Mouse (Mus musculus): Measurements from ENCODE around the gene Prmt7.

The Prmt7 gene

DNA sequence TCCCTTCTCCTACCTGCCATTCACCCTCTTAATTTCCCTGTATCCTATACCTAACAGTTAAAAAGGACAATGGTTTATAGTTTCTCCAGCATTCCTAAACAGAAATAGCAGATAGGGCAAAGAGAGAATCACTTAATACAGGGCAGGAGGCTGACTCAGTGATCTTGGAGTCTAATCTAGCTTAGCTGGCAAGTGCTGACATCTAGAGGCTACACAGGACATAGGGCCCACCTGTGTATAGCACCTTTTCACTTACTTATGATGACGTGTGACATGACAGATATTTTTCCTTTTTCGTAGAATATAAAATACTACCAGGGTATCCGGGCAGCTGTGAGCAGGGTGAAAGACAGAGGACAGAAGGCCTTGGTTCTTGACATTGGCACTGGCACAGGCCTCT, 8.9 kb downstream of the Prmt7 start:
- DNase-seq (ENCODE audit: low spot score) = no peak

DNA sequence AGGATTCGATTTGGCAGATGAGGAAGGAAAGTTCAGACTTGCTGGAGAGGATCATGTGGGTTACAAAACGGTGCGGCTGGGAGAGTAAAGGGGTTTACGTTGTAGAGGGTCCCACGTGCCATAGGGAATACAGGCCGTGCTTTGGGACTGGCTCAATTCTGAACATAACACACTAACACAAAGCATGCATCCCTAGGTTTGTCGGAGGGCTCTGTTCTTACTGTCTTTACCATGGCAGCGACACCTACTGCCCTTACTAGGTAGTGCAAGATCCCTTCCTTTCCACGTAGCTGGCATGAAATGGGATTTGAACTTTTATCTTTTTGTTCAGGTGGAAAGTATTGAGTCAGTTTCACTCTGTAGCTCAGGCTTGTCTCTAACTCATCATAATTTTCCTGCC, 15.9 kb downstream of the Prmt7 start:
- peak; percentile 81 for DNase-seq (ENCODE audit: low spot score)

DNA sequence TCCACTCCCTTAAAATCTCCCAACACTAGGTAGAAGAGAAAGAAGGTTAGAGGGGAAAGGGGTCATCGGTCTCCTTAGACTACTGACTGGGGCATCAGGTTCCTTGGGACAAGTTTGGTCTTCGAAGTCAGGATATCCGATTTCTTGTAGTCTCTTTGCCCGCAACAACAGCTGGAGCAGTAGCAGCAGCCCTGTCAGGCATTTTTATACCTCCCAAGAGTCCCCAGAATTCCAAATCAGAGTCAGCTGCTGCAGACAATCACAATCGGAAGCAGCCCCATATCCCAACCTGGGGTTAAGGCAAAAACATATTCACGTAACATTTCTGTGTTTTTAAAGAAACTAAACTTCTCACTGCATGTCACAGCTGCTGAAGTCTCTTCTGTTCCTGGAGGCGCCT, 20.8 kb downstream of the Prmt7 start:
- no peak for DNase-seq (ENCODE audit: low spot score)

DNA sequence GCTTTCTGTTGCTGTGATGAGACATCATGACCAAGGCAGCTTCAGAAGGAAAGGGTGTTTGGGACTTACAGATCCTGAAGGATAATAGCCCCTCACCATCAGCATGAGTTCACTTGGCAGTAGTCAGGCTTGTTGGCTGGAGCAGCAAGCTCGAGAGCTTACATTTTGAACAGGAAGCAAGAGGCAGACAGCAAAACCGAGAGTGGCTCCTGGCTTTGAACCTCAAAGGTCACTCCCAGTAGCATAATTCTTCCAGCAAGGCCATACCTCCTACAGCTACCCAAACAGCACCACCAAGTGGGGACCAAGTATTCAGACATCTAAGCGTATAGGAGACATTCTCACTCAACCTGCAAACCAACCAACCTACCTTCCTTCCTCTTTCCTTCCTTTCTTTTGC, 22.0 kb downstream of the Prmt7 start:
- DNase-seq (ENCODE audit: low spot score) = no peak

DNA sequence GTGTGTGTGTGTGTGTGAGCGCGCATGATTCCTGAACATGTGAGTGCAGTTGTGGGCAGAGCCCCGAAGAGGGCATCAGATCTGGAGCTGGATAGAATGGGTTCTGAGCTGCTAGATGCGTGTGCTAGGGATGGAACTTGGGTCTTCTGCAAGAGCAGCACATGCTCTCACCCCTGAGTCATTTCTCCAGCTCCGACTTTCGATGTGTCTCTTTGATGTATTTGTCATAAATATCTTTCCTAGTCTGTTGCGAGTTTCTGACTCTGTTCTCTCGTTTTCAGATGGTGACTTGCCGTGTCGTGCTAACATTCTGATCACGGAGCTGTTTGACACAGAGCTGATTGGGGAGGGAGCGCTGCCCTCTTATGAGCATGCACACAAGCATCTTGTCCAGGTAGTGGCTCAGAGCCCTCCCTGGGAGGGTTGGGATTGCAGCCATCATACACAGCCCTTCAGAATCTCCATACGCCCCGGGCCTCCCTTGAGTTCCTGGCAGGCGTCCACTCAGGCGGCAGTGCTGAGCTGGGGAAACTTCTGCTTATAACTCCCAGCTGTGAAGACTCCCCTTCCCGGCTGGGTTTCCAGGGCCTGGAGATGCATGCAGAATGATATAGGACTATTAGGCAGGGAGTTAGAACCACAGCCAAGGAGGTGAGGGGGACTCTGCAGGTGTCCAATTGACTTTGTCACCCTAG, 24.0 kb downstream of the Prmt7 start:
- no peak for DNase-seq (ENCODE audit: low spot score)

DNA sequence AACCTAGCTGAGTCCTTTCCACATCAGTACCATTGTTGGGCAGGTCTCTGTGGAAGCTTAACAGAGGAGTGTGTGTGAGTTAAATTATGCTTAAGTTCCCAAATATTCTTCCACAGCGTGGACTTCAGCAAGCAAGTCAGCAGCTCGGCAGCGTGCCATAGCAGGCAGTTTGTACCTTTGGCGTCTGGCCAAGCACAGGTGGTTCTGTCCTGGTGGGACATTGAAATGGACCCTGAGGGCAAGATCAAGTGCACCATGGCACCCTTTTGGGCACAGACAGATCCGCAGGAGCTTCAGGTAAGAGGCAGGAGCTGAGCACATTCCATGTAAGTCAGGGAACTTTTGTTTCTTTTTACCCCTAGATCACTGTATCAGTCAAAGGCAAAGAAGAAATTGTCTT, 26.4 kb downstream of the Prmt7 start:
- DNase-seq (ENCODE audit: low spot score) = no peak

DNA sequence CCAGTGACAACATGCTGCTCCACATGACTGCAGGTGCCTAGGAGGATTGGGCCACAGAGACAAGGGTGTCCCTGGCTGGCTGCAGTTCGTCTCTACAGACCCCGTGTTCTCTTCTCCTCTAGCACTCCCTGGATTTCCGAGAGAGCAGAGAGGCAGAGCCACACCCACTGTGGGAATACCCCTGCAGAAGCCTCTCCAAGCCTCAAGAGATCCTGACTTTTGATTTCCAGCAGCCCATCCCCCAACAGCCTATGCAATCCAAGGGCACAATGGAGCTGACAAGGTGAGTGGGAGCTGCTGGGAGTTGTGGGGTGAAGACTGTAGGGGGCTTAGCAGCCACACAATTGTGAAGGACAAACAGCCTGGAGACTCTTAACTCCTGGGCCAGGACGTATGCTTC, 39.5 kb downstream of the Prmt7 start:
- no peak for DNase-seq (ENCODE audit: low spot score)

DNA sequence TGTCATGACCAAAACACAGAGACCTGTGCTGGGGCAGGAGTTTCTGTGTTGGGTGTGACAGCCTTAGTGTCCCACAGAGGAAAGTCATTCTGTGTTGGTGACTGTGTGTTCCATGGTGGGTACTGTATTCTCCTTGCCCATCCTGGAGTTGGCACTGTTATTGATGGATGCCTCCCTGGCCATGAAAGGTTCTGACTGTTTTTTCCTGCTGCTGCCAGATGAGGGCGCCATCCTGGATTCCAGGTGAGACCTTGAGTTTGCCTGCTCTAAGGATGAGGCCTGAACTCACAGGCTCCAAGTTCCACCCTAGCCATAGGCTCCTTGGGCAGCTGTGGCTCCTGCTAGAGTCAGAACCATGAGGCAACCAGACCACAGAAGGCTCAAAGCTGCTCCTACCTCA, 47.4 kb downstream of the Prmt7 start:
- DNase-seq (ENCODE audit: low spot score) = peak; percentile 14

DNA sequence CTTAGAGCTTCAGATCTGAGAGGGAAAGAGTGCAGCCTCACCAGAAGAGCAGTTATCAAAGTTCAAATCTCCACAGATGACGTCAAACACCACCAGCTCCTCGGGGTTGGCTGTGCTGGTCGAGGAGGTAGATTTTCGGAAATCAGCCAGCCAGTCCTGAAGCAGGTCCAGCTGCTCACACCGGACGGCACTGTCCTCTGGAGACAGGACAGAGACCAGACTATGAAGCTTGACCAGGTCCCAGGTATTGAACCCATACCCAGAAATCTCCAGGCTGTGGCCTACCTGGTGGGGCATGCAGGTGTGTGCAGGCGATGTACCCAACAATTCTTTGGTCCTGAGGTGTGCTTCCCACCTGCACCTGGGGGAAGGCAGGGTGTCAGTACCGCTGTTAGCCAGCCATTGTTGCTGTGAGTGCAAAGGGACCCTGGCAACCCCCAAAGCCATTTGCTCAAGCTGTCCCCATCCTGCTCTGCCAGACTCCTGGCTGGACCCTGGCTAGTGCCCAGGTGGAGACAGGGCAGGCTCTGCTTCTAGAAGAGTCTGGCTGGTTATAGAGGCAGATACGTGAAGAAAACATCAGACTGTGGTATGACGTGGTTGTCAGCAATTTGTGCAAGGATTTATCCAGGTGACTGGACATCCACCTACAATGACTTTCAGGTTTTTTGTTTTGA, 49.0 kb downstream of the Prmt7 start:
- no peak for DNase-seq (ENCODE audit: low spot score)

DNA sequence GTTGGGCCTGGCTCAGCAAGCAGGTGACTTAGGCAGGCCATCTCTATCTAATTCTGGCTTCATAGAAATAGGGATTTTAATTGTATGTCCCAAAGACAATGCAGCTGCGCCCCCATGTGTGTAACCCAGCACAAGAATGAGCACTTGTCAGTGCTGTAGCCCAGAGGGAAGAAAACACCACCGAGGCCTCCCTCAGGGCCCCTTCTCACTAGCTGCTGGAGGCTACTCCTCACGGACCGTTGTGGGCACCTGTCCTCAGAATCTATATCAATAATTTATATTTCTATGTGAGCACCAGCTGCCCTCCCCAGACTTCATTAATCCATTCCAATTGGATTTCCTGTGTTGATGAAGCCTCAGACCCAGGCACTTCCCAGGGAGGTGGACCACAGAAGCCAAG, 50.2 kb downstream of the Prmt7 start:
- DNase-seq (ENCODE audit: low spot score) = no peak

DNA sequence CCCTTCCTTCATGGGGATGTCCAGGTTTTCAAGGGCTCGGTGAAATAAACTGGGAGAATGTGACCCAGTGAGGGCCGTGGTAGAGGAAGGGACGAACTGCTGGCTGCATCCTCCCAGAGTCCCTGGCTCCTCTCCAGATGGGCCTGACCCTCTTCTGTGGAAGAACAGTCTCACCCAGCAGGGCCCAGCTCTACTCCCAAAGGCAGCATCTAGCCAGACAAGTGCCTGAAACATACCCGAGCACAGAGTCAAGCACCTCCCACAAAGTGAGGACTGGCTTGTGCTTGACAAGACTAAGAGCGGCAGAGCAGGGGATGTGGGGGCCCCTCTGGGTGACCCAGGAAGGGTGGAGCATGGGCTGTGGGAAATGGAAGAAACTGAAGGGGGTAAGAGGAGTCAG, 51.6 kb downstream of the Prmt7 start:
- DNase-seq (ENCODE audit: low spot score) = no peak

DNA sequence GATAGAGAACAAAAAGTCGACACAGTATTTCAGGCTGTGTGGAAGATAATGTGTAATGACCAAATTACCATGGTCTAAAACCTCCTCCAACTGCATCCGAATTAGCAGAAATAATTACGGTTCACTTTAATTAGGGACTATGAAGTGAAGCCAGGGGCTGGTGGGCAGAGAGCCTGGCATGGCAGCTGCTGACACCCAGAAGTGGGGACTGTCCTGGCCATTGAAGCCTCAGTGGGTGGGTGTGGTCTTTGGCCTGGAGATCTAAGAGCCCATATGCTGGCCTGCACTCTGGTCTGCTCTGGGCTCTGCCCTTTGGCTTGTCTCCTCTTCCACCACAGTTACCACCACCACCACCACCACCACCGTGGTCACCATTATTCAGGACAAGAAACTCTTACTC, 53.2 kb downstream of the Prmt7 start:
- DNase-seq (ENCODE audit: low spot score) = no peak

DNA sequence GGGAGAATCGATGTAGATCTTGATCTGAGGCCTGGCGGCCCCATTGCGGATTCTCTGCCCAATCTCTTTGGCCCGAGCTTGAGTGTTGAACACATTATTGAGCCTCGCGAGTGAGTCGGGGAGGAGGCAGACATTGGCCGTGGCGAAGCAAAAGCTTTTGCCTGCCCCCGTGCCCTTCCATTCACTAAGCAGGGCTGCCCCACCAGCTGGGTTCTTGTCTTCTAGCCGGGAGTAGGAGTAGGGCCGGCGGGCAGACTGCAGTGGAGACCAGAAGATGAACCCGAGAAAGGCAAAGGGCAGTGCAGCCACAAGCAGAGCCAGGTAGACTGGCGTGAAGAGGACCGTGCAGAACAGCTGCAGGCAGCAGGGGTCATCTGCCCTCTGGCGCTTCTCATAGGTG, 54.7 kb downstream of the Prmt7 start:
- DNase-seq (ENCODE audit: low spot score) = no peak

DNA sequence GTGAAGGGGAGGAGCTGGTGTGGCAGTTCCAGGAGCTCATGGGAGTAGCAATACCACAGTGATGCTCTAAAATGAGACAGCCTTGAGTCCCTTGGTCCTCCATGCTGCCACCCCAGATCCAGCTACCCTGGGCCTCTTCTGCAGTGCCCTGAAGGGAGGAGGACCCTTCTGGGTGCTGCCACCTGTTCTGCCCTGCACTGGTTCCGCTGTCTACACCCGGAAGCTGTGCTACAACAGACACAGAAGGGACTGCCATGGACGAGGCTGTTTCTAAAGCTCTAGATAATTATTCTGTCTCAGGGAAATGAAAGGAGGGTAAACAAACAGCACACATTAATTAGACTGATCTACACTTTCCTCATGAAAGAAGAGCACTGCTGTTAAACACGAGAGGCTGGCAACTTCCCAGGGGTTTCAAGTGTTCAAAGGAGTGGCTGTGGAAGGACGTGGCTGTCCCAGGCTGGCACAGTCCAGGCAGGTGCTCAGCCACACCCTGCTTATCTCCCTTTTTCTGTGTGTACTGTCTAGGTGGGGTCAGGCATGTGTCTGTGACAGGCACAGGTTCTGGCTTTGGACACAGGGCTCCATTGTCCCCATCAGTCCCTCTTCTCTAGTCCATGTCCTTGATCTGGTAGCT, 58.1 kb downstream of the Prmt7 start:
- DNase-seq (ENCODE audit: low spot score) = no peak

DNA sequence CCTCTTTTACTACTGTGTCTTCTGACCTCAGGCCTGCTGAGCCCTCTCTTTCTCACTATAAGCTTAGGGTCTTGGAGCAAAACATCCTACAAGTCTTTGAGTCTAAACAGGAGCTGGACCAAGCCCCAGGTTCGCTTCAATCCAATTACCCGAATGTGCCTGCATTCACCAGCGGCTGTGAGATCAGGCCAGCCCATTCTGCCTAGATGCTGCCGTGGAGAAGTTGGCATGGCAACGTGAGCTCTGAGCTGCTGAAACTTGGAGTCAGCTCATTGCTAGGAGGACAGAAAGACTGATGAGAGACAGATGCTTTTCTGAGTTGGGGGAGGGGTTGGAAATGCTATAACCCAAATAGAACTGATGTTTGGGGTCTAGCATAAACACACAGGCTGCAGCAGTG, 60.1 kb downstream of the Prmt7 start:
- DNase-seq (ENCODE audit: low spot score) = peak; percentile 84

DNA sequence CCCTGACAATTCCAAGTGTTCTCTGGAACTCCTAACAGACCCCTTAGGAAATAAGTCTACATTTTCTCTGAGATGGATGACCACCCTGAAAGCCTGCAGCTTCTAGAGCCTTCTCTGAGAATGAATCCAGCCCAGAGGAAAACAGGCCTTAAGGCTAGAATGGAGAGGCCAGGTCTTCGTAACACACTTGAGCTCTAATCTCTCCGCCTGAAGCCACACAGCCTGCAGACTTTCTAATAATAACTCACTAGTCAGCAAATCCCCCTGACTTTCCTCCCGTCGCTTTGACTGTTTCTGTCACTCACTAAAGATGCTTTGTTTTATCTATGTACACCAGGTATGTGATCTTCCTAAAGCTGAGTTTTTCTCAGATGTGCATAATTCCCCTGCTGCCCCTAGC, 60.6 kb downstream of the Prmt7 start:
- DNase-seq (ENCODE audit: low spot score) = no peak

DNA sequence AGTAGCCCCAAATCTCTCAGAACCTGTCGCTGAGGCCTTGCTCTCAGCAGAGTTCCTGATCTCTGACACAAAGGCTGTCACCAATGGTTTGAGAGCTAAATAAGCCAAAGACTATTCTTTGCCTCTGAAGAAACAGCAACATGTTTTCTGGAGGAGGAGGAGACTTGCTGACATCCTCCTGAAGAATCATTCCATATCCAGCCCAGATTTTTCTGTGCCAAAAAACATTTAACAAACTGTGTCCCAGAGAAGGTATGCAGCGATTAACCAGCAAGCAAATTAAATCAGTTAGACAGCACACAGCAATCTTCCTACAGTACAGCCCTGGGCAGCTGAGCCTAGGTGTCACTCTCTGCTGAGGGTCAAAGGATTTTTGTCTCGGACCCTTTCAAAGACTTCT, 62.7 kb downstream of the Prmt7 start:
- no peak for DNase-seq (ENCODE audit: low spot score)

DNA sequence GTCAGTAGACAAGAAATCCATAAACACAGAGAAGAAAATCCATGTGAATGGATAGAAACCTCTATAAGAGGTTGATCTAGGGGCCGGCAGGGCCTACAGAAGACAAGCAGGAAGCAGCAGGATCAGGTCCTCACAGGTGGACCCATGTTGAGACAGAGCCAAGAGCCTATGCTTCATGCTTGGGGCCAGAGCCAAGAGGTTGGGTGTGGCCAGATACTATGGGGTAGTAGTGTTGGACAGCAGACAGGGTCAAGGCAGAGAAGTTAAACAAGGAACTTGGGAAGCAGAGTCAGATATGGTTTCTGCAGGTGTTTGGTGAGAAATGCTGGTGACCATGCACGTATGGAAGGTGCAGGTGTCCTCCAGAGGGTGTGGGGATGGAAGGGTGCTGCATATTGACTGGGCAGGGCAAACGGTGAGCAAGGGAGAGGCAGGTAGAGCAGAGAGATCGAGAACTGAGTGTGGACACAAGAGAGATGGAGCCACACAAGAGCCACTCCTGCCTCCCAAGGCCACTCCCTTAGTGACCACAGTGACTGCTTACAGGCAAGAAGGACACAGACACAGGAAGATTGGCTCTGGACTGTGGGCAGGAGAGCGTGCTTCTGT, 66.1 kb downstream of the Prmt7 start:
- no peak for DNase-seq (ENCODE audit: low spot score)

DNA sequence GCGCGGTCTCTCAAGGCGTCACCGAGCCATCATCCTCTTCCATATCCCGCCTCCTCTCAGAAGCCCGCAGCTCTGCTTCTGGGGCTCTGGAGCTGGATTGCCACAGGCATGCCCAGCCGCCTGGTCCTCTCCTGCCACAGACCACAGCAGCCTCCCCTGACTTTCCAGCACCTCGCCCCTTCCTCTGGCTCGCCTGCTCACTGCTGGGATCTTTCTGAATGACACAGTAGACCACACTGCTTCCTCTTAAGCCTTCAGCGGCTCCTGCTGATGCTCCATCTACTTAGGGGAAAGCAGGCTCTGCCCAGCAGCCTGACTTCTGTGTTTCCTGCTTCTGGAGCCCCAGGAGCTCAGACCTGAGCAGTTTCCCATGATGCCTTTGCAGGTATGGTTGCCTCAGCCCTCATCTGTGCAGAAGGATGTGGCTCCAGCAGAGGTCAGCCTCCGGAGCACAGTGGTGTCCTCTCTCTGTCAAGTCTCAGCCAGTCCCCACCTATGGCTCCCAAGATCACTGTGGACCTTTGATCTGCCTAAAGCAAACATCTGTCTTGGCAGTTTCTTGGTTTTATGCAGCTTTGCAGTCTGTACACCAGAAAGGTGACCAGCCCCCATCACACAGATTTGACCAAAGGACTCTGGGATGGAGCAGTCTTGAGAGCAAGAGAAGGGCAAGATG, 67.8 kb downstream of the Prmt7 start:
- no peak for DNase-seq (ENCODE audit: low spot score)

DNA sequence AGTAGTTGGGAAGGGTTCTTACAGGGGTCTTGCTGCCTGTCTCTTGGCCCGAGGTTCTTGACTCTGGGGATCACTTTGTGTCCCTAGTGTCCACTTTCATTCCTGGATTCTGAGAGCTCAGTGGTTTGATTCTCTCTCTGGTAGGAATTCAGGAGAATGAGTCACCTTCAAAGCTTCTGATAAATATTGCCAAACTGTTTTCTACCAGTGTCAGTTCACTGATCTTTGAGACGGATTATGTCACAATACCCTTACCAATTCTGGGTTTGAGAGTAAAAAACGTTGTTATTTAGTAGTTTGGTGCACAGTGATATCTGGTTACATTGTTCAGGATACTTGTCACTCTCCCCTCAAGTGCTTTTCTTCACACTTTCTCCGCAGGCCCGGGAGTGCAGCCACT, 69.4 kb downstream of the Prmt7 start:
- DNase-seq (ENCODE audit: low spot score) = no peak

DNA sequence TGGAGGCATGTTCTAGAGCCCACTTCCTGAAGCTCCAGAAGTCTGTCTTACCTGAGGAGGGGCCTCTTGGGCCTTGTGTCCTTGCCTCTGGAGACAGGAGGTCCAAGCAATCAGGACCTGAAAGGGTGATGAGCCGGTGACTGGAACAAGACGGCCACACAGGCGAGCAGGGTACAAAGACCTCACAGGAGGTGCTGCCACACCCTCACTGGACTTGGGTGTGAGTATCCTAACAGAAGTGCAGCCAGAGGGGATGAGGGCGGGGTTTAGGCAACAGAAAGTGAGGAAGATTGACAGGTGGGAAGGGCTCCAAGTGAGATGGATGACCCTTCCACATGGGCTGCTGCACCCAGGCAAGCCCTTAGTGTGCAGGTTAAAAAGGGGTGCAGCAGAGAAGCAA, 70.1 kb downstream of the Prmt7 start:
- no peak for DNase-seq (ENCODE audit: low spot score)

DNA sequence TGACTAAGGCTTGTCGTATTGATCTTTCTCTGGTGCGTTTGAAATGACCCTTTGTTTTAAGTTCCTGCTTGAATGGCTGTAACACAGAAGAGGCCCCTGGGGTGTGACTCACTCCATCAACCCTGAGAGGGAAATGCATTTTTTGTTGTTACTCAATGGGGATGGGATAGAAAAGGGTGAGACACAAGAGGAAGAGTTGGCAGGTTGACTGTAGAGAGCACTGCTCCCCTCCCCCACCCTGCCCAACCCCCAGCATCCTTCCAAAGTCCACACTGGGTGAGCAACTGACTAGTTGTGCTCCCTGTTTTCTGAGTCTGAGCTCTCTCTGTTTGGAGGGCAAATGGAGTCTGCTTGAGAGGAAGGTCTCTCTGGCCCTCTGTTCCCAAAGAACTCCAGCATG, 76.7 kb downstream of the Prmt7 start:
- no peak for DNase-seq (ENCODE audit: low spot score)

DNA sequence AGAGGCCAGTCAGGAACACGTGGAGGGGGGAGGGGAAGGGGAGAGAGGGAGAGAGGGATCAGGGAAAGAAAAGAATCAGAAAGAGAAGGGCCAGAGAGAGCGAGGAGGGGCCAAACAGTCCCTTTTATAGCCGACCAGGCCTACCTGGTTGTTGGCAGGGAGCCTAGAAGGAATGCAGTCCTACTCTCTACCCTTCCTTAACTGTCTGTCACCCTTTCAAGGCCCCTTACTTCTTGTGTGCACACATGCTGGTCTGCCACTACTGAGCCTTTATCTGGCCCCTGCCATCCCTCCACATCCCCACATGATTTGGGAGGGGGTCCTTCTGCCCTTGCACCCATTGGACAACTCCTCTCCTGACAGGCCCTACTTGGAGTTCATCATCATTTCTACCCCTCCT, 78.0 kb downstream of the Prmt7 start:
- no peak for DNase-seq (ENCODE audit: low spot score)
